Mouse (Mus musculus) neural tube, embryonic 13.5 days (tissue): Measurements from ENCODE around the gene Serpina6. TPM values are rescaled to one million over a fixed set of nuclear protein-coding genes. Genes with fewer than 3 reads are reported as not detected.

ENCODE experiments used
- polyA plus RNA-seq: library from polyadenylated mRNA; unstranded; fragments of >200 nt; fragmentation: Nextera tagmentation; extraction: Ambion mirVana; gene quantifications from 2 replicates; pipeline ENCODE4 v1.2.1, GENCODE M21; 2015

Serpina6 gene
- polyA plus RNA-seq, 1 experiment from 2014 or later = 0.35 TPM

Other genes starting within 250 kb of the Serpina6 start
- gene 9330161L09Rik, start 249.4 kb downstream of the Serpina6 start, polyA plus RNA-seq = 0.59 and 0.92 TPM in 2 replicates
- gene Ddx24, start 231.4 kb downstream of the Serpina6 start, polyA plus RNA-seq = 167 and 170 TPM in 2 replicates
- 6.2 and 9.4 TPM in 2 replicates for gene Ifi27, start 223.0 kb downstream of the Serpina6 start, polyA plus RNA-seq
- gene Ifi27l2a, start 213.5 kb downstream of the Serpina6 start, polyA plus RNA-seq = 2.0 and 3.4 TPM in 2 replicates
- not detected in 2 replicates for gene Ifi27l2b, start 200.0 kb downstream of the Serpina6 start, polyA plus RNA-seq
- 1.8 and 2.0 TPM in 2 replicates for gene Ppp4r4, start 124.9 kb downstream of the Serpina6 start, polyA plus RNA-seq
- gene Serpina10, start 25.8 kb downstream of the Serpina6 start, polyA plus RNA-seq = not detected in 2 replicates
- gene Serpina16, start 18.9 kb upstream of the Serpina6 start, polyA plus RNA-seq = not detected in 2 replicates
- gene Serpina1f, start 38.3 kb upstream of the Serpina6 start, polyA plus RNA-seq = not detected in 2 replicates
- gene Serpina1d, start 116.4 kb upstream of the Serpina6 start, polyA plus RNA-seq = not detected in 2 replicates
- 0.27 TPM in 1 of 2 replicates, not detected in the other for gene Serpina1b, start 173.2 kb upstream of the Serpina6 start, polyA plus RNA-seq
- gene Serpina1a, start 206.3 kb upstream of the Serpina6 start, polyA plus RNA-seq = 0.68 TPM in 1 of 2 replicates, not detected in the other
- not detected in 2 replicates for gene Serpina1c, start 247.7 kb upstream of the Serpina6 start, polyA plus RNA-seq